Mouse (Mus musculus) ES-Bruce4 (cell line): Measurements from ENCODE around the gene Kif6.

Experiments
- CTCF ChIP-seq: IDR thresholded peaks from one replicate; pipeline ENCODE4 v1.8.1; 2011; ENCODE audit warnings: low read depth, low read length
- EP300 ChIP-seq: IDR thresholded peaks from 2 replicates; pipeline ENCODE4 v1.6.1; 2011; ENCODE audit warnings: low read depth, low read length; ENCODE audit not compliant: insufficient read depth
- POLR2A ChIP-seq: IDR thresholded peaks from one replicate; pipeline ENCODE4 v1.8.1; 2011; ENCODE audit warnings: low read length; ENCODE audit not compliant: insufficient read depth

GRCm38 (mm10) chr17:49675629-49676028 lies 60.7 kb downstream of the Kif6 start:
- TF ChIP-seq CTCF, result no peak
- TF ChIP-seq EP300, result no peak
- TF ChIP-seq POLR2A, result no peak
